Mouse (Mus musculus) limb, embryonic 15.5 days (tissue): Measurements from ENCODE around the gene Rhox11. TPM values are rescaled to one million over a fixed set of nuclear protein-coding genes. Genes with fewer than 3 reads are reported as not detected.
"Not testable (repeated sequence)": the region's sequence is repeated elsewhere in the genome, so short reads cannot be mapped to it uniquely, and the experiment has no call there.

Experiments
- ATAC-seq: fragments of 200-750 bp; cut with Nextera tagmentation; 2 replicates; pipeline ENCODE4 v1.8.0; 2017; ENCODE audit warnings: low read depth, moderate TSS enrichment; ENCODE audit not compliant: insufficient number of reproducible peaks, low FRiP score, low TSS enrichment
- H3K27ac ChIP-seq: fragments of 300-500 bp; sonication (generic); 2 replicates; pipeline ENCODE4 v1.5.1; 2015; ENCODE audit warnings: moderate library complexity, mild to moderate bottlenecking, inconsistent platforms
- H3K27me3 ChIP-seq: fragments of 300-500 bp; sonication (generic); 2 replicates; pipeline ENCODE4 v1.6.1; 2015; ENCODE audit warnings: inconsistent platforms
- H3K36me3 ChIP-seq: fragments of 300-500 bp; sonication (generic); 2 replicates; pipeline ENCODE4 v1.6.1; 2015; ENCODE audit warnings: inconsistent platforms
- H3K4me1 ChIP-seq: fragments of 300-500 bp; sonication (generic); 2 replicates; pipeline ENCODE4 v1.6.1; 2015; ENCODE audit warnings: inconsistent platforms
- H3K4me2 ChIP-seq: fragments of 300-500 bp; sonication (generic); 2 replicates; pipeline ENCODE4 v1.6.1; 2015; ENCODE audit warnings: mild to moderate bottlenecking, inconsistent platforms
- H3K4me3 ChIP-seq: fragments of 300-500 bp; sonication (generic); 2 replicates; pipeline ENCODE4 v1.5.1; 2015; ENCODE audit warnings: mild to moderate bottlenecking, inconsistent platforms
- H3K9ac ChIP-seq: fragments of 300-500 bp; sonication (generic); 2 replicates; pipeline ENCODE4 v1.6.1; 2015; ENCODE audit warnings: inconsistent platforms
- H3K9me3 ChIP-seq: fragments of 300-500 bp; sonication (generic); 2 replicates; pipeline ENCODE4 v1.6.1; 2016; ENCODE audit warnings: inconsistent platforms
- WGBS: fragments of 180-500 bp; shearing (Covaris S2); methylation state at CpG from one replicate; pipeline ENCODE4 v1.1.7; 2015; 5-methylcytosine and 5-hydroxymethylcytosine counted together
- polyA plus RNA-seq: library from polyadenylated mRNA; unstranded; fragments of >200 nt; fragmentation: Nextera tagmentation; extraction: Ambion mirVana; gene quantifications from 2 replicates; pipeline ENCODE4 v1.2.1, GENCODE M21; 2015

The Rhox11 gene
- polyA plus RNA-seq, result not detected in 2 replicates

- WGBS, result 83% methylated on average over 9 of the region's 9 CpGs
- H3K4me1 ChIP-seq, result no peaks in the 10 kb centered on the region
- no peaks in the 10 kb centered on the region for H3K27me3 ChIP-seq
- no peaks in the 10 kb centered on the region for H3K9me3 ChIP-seq
- H3K36me3 ChIP-seq, result no peaks in the 10 kb centered on the region
- ATAC-seq, result no peak
- no peak within 1 kb of the TSS for H3K27ac ChIP-seq
- H3K4me2 ChIP-seq, result no peak within 1 kb of the TSS
- no peak within 1 kb of the TSS for H3K9ac ChIP-seq
- no peak within 1 kb of the TSS for H3K4me3 ChIP-seq
These were observed at the start of gene Rhox11 for GRCm38 (mm10) chrX:38085041-38085440. TSS of gene Rhox11 (minus strand) at chrX:38085141.

GRCm38 (mm10) chrX:38121478-38121877, 36.5 kb upstream of the Rhox11 start:
- 88% methylated on average over 30 of the region's 34 CpGs for WGBS
- ATAC-seq, result no peak
- H3K4me2 ChIP-seq, result no peak overlapping the region
- no peaks in the 10 kb centered on the region for H3K4me1 ChIP-seq
- H3K36me3 ChIP-seq, result no peaks in the 10 kb centered on the region
- H3K9ac ChIP-seq, result no peak overlapping the region
- H3K4me3 ChIP-seq, result no peak overlapping the region
- no peaks in the 10 kb centered on the region for H3K27me3 ChIP-seq
- H3K9me3 ChIP-seq, result no peaks in the 10 kb centered on the region
- H3K27ac ChIP-seq, result no peak overlapping the region

GRCm38 (mm10) chrX:38120982-38121381, 36.0 kb upstream of the Rhox11 start, which contains the start of gene Rhox13:
TSS of gene Rhox13 (plus strand) at chrX:38121219.
- H3K36me3 ChIP-seq, result no peaks in the 10 kb centered on the region
- WGBS, result 96% methylated on average over 20 of the region's 20 CpGs

GRCm38 (mm10) chrX:38110807-38111206, 25.9 kb upstream of the Rhox11 start, which contains the start of gene Rhox12:
TSS of gene Rhox12 (minus strand) at chrX:38110907.
- no peaks in the 10 kb centered on the region for H3K27me3 ChIP-seq
- no peak within 1 kb of the TSS for H3K27ac ChIP-seq
- H3K4me3 ChIP-seq, result no peak within 1 kb of the TSS
- no peaks in the 10 kb centered on the region for H3K4me1 ChIP-seq
- no peaks in the 10 kb centered on the region for H3K36me3 ChIP-seq
- H3K4me2 ChIP-seq, result no peak within 1 kb of the TSS
- ATAC-seq, result no peak
- 65% methylated on average over 4 of the region's 4 CpGs for WGBS
- H3K9ac ChIP-seq, result no peak within 1 kb of the TSS
- H3K9me3 ChIP-seq, result no peaks in the 10 kb centered on the region

More at GRCm38 (mm10) chrX:38120982-38121381, 36.0 kb upstream of the Rhox11 start, which contains the start of gene Rhox13:
- no peaks in the 10 kb centered on the region for H3K27me3 ChIP-seq
- no peak within 1 kb of the TSS for H3K4me3 ChIP-seq
- H3K4me2 ChIP-seq, result no peak within 1 kb of the TSS
- H3K4me1 ChIP-seq, result no peaks in the 10 kb centered on the region
- H3K27ac ChIP-seq, result no peak within 1 kb of the TSS
- no peak for ATAC-seq
- no peak within 1 kb of the TSS for H3K9ac ChIP-seq
- H3K9me3 ChIP-seq, result no peaks in the 10 kb centered on the region

- WGBS, result 17% methylated on average over 12 of the region's 12 CpGs
These were observed 715 bp downstream of the Rhox11 start for GRCm38 (mm10) chrX:38084226-38084625.

GRCm38 (mm10) chrX:38066175-38066574, 18.8 kb downstream of the Rhox11 start, which contains the start of gene Rhox10:
TSS of gene Rhox10 (plus strand) at chrX:38066475.
- Histone ChIP-seq H3K4me3 (no peak within 1 kb of the TSS), H3K36me3 (no peaks in the 10 kb centered on the region), H3K4me2 (no peak within 1 kb of the TSS), H3K4me1 (no peaks in the 10 kb centered on the region), H3K27me3 (no peaks in the 10 kb centered on the region), H3K9me3 (no peaks in the 10 kb centered on the region), H3K27ac (no peak within 1 kb of the TSS), H3K9ac (no peak within 1 kb of the TSS)
- no peak for ATAC-seq
- whole genome bisulfite sequencing, result 90% methylated on average over 11 of the region's 11 CpGs

More at GRCm38 (mm10) chrX:38084226-38084625, 715 bp downstream of the Rhox11 start:
- no peaks in the 10 kb centered on the region for H3K4me1 ChIP-seq
- no peaks in the 10 kb centered on the region for H3K27me3 ChIP-seq
- no peaks in the 10 kb centered on the region for H3K9me3 ChIP-seq
- no peak overlapping the region for H3K27ac ChIP-seq
- H3K4me3 ChIP-seq, result no peak overlapping the region
- H3K9ac ChIP-seq, result no peak overlapping the region
- no peak overlapping the region for H3K4me2 ChIP-seq
- ATAC-seq, result no peak
- H3K36me3 ChIP-seq, result no peaks in the 10 kb centered on the region

GRCm38 (mm10) chrX:38061544-38061943, 23.4 kb downstream of the Rhox11 start:
- Histone ChIP-seq H3K4me3 (no peak overlapping the region), H3K27ac (no peak overlapping the region), H3K36me3 (no peaks in the 10 kb centered on the region), H3K9me3 (no peaks in the 10 kb centered on the region), H3K4me2 (no peak overlapping the region), H3K4me1 (no peaks in the 10 kb centered on the region), H3K9ac (no peak overlapping the region), H3K27me3 (no peaks in the 10 kb centered on the region)
- WGBS, result 0% methylated on average over 1 of the region's 1 CpGs
- ATAC-seq, result no peak

- H3K9ac ChIP-seq, H3K27ac ChIP-seq, H3K9me3 ChIP-seq, H3K4me2 ChIP-seq, H3K4me3 ChIP-seq, H3K36me3 ChIP-seq, H3K27me3 ChIP-seq, ATAC-seq, H3K4me1 ChIP-seq: not testable (repeated sequence)
These were observed 41.9 kb downstream of the Rhox11 start, which contains the start of gene Btg1-ps2 for GRCm38 (mm10) chrX:38043014-38043413. TSS of gene Btg1-ps2 (minus strand) at chrX:38043114.

GRCm38 (mm10) chrX:38039666-38040065, 45.3 kb downstream of the Rhox11 start:
- WGBS, result 89% methylated on average over 5 of the region's 5 CpGs
- Histone ChIP-seq H3K4me2 (no peak overlapping the region), H3K27me3 (no peaks in the 10 kb centered on the region), H3K27ac (no peak overlapping the region), H3K4me1 (no peaks in the 10 kb centered on the region), H3K9ac (no peak overlapping the region), H3K4me3 (no peak overlapping the region), H3K36me3 (no peaks in the 10 kb centered on the region), H3K9me3 (no peaks in the 10 kb centered on the region)
- ATAC-seq, result no peak

GRCm38 (mm10) chrX:38033841-38034240, 51.1 kb downstream of the Rhox11 start:
- Histone ChIP-seq H3K27ac (no peak overlapping the region), H3K9me3 (no peaks in the 10 kb centered on the region), H3K36me3 (no peaks in the 10 kb centered on the region), H3K4me3 (no peak overlapping the region), H3K4me2 (no peak overlapping the region), H3K9ac (no peak overlapping the region), H3K4me1 (no peaks in the 10 kb centered on the region), H3K27me3 (no peaks in the 10 kb centered on the region)
- ATAC-seq, result no peak
- WGBS, result 53% methylated on average over 2 of the region's 2 CpGs

Other genes with a start within 250 kb of the Rhox11 start
- not detected in 2 replicates for gene Rhox8, start 206.2 kb downstream of the Rhox11 start, polyA plus RNA-seq
- gene Rhox7b, start 187.9 kb downstream of the Rhox11 start, polyA plus RNA-seq, result not detected in 2 replicates
- gene Rhox9, start 183.4 kb downstream of the Rhox11 start, polyA plus RNA-seq, result not detected in 2 replicates
- not detected in 2 replicates for gene Btg1-ps1, start 66.3 kb downstream of the Rhox11 start, polyA plus RNA-seq
- not detected in 2 replicates for gene Btg1-ps2, start 42.0 kb downstream of the Rhox11 start, polyA plus RNA-seq
- gene Rhox10, start 18.7 kb downstream of the Rhox11 start, polyA plus RNA-seq, result not detected in 2 replicates
- gene Rhox12, start 25.8 kb upstream of the Rhox11 start, polyA plus RNA-seq, result not detected in 2 replicates
- gene Rhox13, start 36.1 kb upstream of the Rhox11 start, polyA plus RNA-seq, result not detected in 2 replicates
- gene Zbtb33, start 104.7 kb upstream of the Rhox11 start, polyA plus RNA-seq, result 2.9 and 4.1 TPM in 2 replicates
- gene Tmem255a, start 167.3 kb upstream of the Rhox11 start, polyA plus RNA-seq, result 33.7 and 35.2 TPM in 2 replicates
- gene Atp1b4, start 231.0 kb upstream of the Rhox11 start, polyA plus RNA-seq, result 10.3 and 35.1 TPM in 2 replicates